Mouse (Mus musculus) C2C12 (cell line): ENCODE measurements around the gene Kap. TPM values are rescaled to one million over a fixed set of nuclear protein-coding genes. Genes with fewer than 3 reads are reported as not detected.
"Not testable (repeated sequence)": the region's sequence is repeated elsewhere in the genome, so short reads cannot be mapped to it uniquely, and the experiment has no call there.

Source experiments
- H3K27me3 ChIP-seq: one replicate; pipeline ENCODE4 v1.6.1; 2011; ENCODE audit not compliant: control insufficient read depth, insufficient read depth, insufficient read length
- H3K36me3 ChIP-seq: one replicate; pipeline ENCODE4 v1.6.1; 2011; ENCODE audit not compliant: control insufficient read depth, insufficient read depth
- H3K4me3 ChIP-seq: one replicate; pipeline ENCODE4 v1.5.1; 2011; ENCODE audit warnings: mild to moderate bottlenecking, control low read depth; ENCODE audit not compliant: poor library complexity, insufficient read depth, severe bottlenecking
- H3K79me2 ChIP-seq: one replicate; pipeline ENCODE4 v1.6.1; 2011; ENCODE audit not compliant: control insufficient read depth, insufficient read depth
- H3K79me3 ChIP-seq: one replicate; pipeline ENCODE4 v1.6.1; 2011; ENCODE audit warnings: low read depth, control low read depth
- H3ac ChIP-seq: one replicate; pipeline ENCODE3; 2011; ENCODE audit warnings: low read depth; ENCODE audit not compliant: control insufficient read depth, insufficient read length
- CEBPB ChIP-seq: IDR thresholded peaks from one replicate; pipeline ENCODE4 v1.6.1; 2011; ENCODE audit warnings: low read depth, mild to moderate bottlenecking, control low read depth, moderate library complexity
- CTCF ChIP-seq: IDR thresholded peaks from one replicate; pipeline ENCODE4 v1.5.1; 2011; ENCODE audit not compliant: control insufficient read depth, insufficient read depth, insufficient read length
- FOSL1 ChIP-seq: IDR thresholded peaks from one replicate; pipeline ENCODE4 v1.8.0; 2011; ENCODE audit warnings: mild to moderate bottlenecking, low read length; ENCODE audit not compliant: poor library complexity, insufficient read depth, severe bottlenecking
- MAX ChIP-seq: IDR thresholded peaks from one replicate; pipeline ENCODE4 v1.6.1; 2011; ENCODE audit warnings: mild to moderate bottlenecking, control low read depth
- MYOD1 ChIP-seq: IDR thresholded peaks from one replicate; pipeline ENCODE4 v1.6.1; 2011; ENCODE audit warnings: low read depth; ENCODE audit not compliant: control insufficient read depth, insufficient read length
- MYOG ChIP-seq: IDR thresholded peaks from one replicate; pipeline ENCODE4 v1.6.1; 2011; ENCODE audit not compliant: control insufficient read depth, insufficient read length; ENCODE audit errors: extremely low read depth
- USF1 ChIP-seq: IDR thresholded peaks from one replicate; pipeline ENCODE4 v1.6.1; 2011; ENCODE audit warnings: low read depth, mild to moderate bottlenecking, control low read depth, moderate library complexity
- polyA plus RNA-seq: library from polyadenylated mRNA; unstranded; fragments of >200 nt; fragmentation: generic; extraction: Trizol; gene quantifications from one replicate; pipeline ENCODE4 v1.2.1, GENCODE M21; 2012; ENCODE audit warnings: missing spikeins

Gene Kap
- polyA plus RNA-seq, 1 experiment = not detected

GRCm38 (mm10) chr6:133868381-133868780, 14.8 kb upstream of the Kap start:
- no peaks in the 10 kb centered on the region for H3K79me3 ChIP-seq
- no peak for TF ChIP-seq CTCF
- no peak for TF ChIP-seq MYOG
- no peak for TF ChIP-seq CEBPB
- no peak for TF ChIP-seq USF1
- no peak for TF ChIP-seq FOSL1
- TF ChIP-seq MAX = no peak
- no peak for TF ChIP-seq MYOD1
- H3K79me2 ChIP-seq = no peaks in the 10 kb centered on the region
- no peak overlapping the region for H3ac ChIP-seq
- no peaks in the 10 kb centered on the region for H3K27me3 ChIP-seq
- H3K4me3 ChIP-seq = no peak overlapping the region
- H3K36me3 ChIP-seq = no peaks in the 10 kb centered on the region

- no peak for TF ChIP-seq USF1
- Histone ChIP-seq H3K36me3 (no peaks in the 10 kb centered on the region), H3K79me2 (no peaks in the 10 kb centered on the region), H3K4me3 (no peak overlapping the region), H3K27me3 (no peaks in the 10 kb centered on the region), H3ac (no peak overlapping the region), H3K79me3 (no peaks in the 10 kb centered on the region)
Measured at GRCm38 (mm10) chr6:133855871-133856270, 2.3 kb upstream of the Kap start.

- TF ChIP-seq MYOD1 = no peak
- no peaks in the 10 kb centered on the region for H3K79me2 ChIP-seq
- H3K27me3 ChIP-seq = no peaks in the 10 kb centered on the region
- H3K4me3 ChIP-seq = no peak overlapping the region
- H3K79me3 ChIP-seq = no peaks in the 10 kb centered on the region
- H3ac ChIP-seq = no peak overlapping the region
- H3K36me3 ChIP-seq = no peaks in the 10 kb centered on the region
Measured at GRCm38 (mm10) chr6:133849359-133849758, 4.2 kb downstream of the Kap start.

GRCm38 (mm10) chr6:133848861-133849260, 4.7 kb downstream of the Kap start:
- not testable (repeated sequence) for H3K79me2 ChIP-seq, H3K4me3 ChIP-seq, H3ac ChIP-seq, H3K36me3 ChIP-seq, H3K79me3 ChIP-seq, H3K27me3 ChIP-seq

GRCm38 (mm10) chr6:133838296-133838995, 15.1 kb downstream of the Kap start:
- not testable (repeated sequence) for H3K4me3 ChIP-seq, H3K27me3 ChIP-seq, H3K36me3 ChIP-seq, H3K79me2 ChIP-seq, H3ac ChIP-seq, H3K79me3 ChIP-seq

- TF ChIP-seq CTCF (no peak), MAX (no peak), FOSL1 (no peak), MYOD1 (no peak), USF1 (no peak), MYOG (no peak), CEBPB (no peak)
- no peaks in the 10 kb centered on the region for H3K79me3 ChIP-seq
- no peaks in the 10 kb centered on the region for H3K79me2 ChIP-seq
- H3K4me3 ChIP-seq = no peak overlapping the region
- no peaks in the 10 kb centered on the region for H3K36me3 ChIP-seq
- H3K27me3 ChIP-seq = no peaks in the 10 kb centered on the region
- no peak overlapping the region for H3ac ChIP-seq
Measured at GRCm38 (mm10) chr6:133812342-133812741, 41.2 kb downstream of the Kap start.

Other genes starting within 250 kb of the Kap start
- gene Etv6, start 181.9 kb upstream of the Kap start, polyA plus RNA-seq = 8.5 TPM